Mouse (Mus musculus) adrenal gland, postnatal 25 days (tissue): Measurements from ENCODE around the gene Kcnd3. TPM values are rescaled to one million over a fixed set of nuclear protein-coding genes. Genes with fewer than 3 reads are reported as not detected.

Experiments used
- DNase-seq: peaks from one replicate; pipeline ENCODE4 v3.0.0; 2021; ENCODE audit warnings: mixed read lengths
- total RNA-seq: library from RNA; stranded (reverse); gene quantifications from 2 replicates; pipeline ENCODE4 v1.2.3, GENCODE M21; 2021

Gene Kcnd3
- total RNA-seq, 1 experiment from 2014 or later = 4.2 TPM

- no peak for DNase-seq
Measured at GRCm38 (mm10) chr3:105528860-105529259, 76.7 kb downstream of the Kcnd3 start.

GRCm38 (mm10) chr3:105529700-105530099, 77.6 kb downstream of the Kcnd3 start:
- DNase-seq = no peak

DNA sequence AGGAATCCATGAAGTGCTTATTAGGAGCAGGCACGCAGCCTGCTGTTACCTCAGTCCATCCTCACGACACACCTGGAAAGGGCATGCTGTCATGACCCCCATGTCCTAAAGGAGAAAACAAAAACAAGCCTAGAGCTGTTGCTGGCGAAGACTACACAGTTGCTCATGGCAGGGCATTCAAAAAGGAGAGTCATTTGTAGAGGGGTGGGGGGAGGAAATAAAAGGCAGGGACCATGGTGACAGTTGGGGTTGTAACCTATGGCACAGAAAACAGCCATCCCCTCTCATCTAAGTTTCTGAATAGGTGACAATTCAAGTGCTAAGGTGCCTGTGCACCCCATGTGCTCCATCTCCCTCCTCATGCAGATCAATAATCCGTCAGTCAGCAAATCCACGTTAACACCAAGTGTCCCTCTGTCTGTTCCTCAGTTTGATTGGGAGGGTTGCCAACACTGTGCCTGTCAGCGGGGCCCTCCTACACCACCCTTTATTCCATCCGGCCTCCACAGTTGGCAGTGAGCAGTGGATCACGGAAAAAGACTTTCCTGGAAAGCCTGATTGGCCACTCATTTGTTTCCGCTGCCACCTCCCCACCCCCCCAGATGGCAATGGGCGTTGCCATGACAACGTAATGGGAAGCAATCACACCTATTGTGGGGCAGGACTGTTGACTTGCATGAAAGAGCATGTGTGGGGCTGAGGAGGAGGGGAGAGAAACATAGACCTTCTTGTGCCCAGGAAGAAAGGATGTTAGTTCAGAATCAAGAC, 78.4 kb downstream of the Kcnd3 start:
- no peak for DNase-seq

- DNase-seq = no peak
Measured at GRCm38 (mm10) chr3:105538406-105538805, 86.3 kb downstream of the Kcnd3 start.

- no peak for DNase-seq
Measured at GRCm38 (mm10) chr3:105538819-105539607, 86.9 kb downstream of the Kcnd3 start.

GRCm38 (mm10) chr3:105542741-105543140, 90.6 kb downstream of the Kcnd3 start:
- DNase-seq = no peak

GRCm38 (mm10) chr3:105544106-105544505, 92.0 kb downstream of the Kcnd3 start:
- no peak for DNase-seq

DNA sequence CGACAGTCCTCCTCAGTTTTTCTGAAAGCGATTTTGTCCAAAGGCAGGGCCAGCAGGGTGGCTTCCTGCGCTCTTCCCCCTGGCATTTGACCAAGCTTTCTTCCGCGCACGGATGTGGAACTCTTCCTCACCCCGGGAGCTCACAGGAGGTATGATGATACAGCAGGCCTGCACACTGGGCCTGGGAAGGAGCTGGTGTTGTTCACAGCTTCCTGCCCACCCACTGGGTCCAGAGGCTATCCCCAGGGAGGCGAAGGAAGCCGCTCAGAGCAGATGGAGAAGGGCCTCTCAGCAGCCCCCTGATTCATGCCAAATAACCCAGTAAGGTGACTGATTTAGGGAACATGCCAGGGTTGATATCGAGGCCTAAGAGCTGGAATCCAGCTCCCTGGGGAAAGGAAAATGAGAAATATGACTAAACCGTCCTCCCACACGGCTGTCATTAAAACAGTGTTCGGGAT, 94.5 kb downstream of the Kcnd3 start:
- peak; percentile 3 for DNase-seq

DNA sequence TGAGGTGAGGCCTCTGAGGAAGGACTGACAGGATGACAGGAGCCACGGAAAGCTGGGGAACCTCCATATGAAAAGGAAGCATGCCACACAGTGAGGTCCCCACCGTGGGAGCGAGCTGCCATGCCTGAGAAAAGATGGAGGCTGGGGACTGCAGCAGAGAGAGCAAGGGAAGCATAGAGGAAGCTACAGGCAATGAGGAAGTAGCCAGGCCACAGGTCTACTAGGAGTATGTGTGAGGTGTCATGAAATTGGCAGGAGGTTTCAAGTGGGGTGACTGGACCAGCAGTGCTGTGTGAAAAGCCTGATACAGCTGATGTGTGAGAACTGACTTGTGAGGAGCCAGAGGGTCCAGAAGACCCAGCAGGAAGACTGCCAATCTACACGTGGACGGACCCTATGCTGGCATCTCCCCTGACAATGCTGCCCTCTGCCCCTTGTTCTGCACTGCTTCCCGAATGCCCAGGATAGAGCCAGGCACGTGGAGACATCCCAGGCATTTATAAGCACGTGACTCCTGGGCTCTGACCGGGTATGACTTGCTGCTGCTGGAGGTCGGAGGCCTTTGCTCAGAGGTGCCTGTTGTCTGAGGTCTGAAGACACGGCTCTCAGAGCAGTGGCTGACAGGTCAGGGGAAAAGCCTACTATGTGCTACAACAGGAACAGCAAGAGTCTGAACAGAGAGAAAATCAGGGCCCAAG, 96.1 kb downstream of the Kcnd3 start:
- DNase-seq = no peak

DNA sequence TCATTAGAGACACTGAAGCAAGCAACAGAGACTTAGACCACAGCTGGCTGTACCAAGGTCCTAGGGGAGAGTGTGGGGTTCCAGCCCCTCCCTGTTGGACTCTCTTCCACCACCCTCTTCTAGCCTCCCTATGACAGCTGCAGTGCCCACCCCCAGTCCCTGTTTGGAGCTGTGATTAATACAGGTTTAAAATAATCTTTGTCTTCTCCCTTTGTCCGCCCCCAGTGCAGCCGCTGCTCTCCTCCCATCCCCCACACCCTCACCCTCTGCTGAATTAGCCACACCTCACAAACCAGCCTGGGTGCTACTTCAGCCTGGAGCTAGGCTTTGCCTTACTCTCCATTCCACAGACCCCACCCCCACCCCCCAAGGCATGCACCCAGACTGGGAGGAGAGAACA, 107.3 kb downstream of the Kcnd3 start:
- no peak for DNase-seq

DNA sequence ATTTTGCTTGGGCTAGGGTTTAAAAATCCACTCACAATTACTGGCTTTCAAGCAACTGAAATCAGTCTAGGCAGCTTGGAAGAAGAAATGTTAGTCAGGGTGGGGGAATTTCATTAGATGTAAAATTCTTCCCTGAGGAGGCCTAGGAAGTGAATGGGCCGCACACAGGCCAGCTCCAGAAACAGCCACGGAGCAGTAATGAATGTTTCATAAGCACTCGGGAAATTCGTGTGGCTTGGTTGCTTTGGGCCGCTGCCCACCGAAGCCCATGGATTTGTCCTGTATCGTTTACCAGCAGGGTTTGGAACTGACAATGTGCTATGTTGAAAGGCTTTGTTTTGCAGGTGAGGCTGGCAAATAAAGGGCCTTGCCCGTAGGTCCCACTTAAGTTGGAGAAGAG, 114.8 kb downstream of the Kcnd3 start:
- no peak for DNase-seq

- no peak for DNase-seq
Measured at GRCm38 (mm10) chr3:105567472-105567871, 115.3 kb downstream of the Kcnd3 start.

GRCm38 (mm10) chr3:105568403-105568802, 116.3 kb downstream of the Kcnd3 start:
- DNase-seq = no peak

DNA sequence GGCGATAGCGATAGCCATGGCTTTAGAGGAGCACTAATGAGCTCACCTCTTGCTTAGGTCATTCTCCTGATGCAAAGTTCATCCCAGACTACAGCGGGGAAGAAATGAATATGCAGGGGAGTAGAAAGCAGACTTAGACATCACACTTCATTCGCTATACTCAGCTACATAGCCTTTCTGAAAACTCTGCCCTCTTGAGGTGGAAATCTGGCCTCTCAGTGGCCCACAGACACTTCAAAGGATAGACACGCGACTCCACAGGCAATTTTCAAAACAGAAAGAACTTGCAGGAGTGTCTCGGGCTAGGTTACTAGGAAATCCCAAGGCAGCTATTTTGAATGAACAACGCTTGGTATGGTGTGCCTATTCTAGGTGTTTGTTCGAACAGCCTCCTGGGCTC, 116.7 kb downstream of the Kcnd3 start:
- no peak for DNase-seq

- no peak for DNase-seq
Measured at GRCm38 (mm10) chr3:105569310-105569752, 117.2 kb downstream of the Kcnd3 start.

- DNase-seq = no peak
Measured at GRCm38 (mm10) chr3:105569950-105570349, 117.8 kb downstream of the Kcnd3 start.

GRCm38 (mm10) chr3:105570818-105571217, 118.7 kb downstream of the Kcnd3 start:
- no peak for DNase-seq

DNA sequence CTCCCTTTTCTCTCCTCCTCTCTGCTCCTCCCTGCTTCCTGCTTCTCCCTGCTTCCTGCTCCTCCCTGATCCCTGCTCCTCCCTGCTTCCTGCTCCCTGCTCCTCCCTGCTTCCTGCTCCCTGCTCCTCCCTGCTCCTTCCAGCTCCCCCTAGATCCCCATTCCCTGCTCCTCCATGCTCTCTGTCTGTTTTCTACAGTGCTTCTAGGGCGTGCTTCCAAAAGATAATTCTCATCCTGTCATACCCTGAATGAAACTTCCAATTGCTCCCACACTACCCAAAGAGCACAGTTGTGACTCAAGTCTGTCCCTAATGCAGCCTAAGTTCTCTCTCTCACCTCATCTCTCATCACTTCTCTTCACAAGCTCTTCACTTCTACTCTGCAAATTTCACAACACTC, 119.8 kb downstream of the Kcnd3 start:
- no peak for DNase-seq

- no peak for DNase-seq
Measured at GRCm38 (mm10) chr3:105573156-105573555, 121.0 kb downstream of the Kcnd3 start.

GRCm38 (mm10) chr3:105578320-105578719, 126.2 kb downstream of the Kcnd3 start:
- no peak for DNase-seq

GRCm38 (mm10) chr3:105581119-105581518, 129.0 kb downstream of the Kcnd3 start:
- no peak for DNase-seq

GRCm38 (mm10) chr3:105585734-105586159, 133.6 kb downstream of the Kcnd3 start:
- no peak for DNase-seq
